Mouse (Mus musculus) CD4-positive naive resting alpha-beta T cell, adult 57 days (primary cell): ENCODE measurements around the gene Btnl1. TPM values are rescaled to one million over a fixed set of nuclear protein-coding genes. Genes with fewer than 3 reads are reported as not detected.

Experiments
- total RNA-seq: library from RNA; stranded (reverse); gene quantifications from one replicate; pipeline ENCODE4 v1.2.4, GENCODE M21; 2023

The Btnl1 gene
- not detected for total RNA-seq

GRCm38 (mm10) chr17:34376847-34377246, at the start of gene Btnl1:
Gene Btnl1, plus strand, starts transcription at chr17:34377132.

GRCm38 (mm10) chr17:34354539-34354938, 22.4 kb upstream of the Btnl1 start, which contains the start of gene Btnl2:
Gene Btnl2, plus strand, starts transcription at chr17:34354822.

GRCm38 (mm10) chr17:34398711-34399393, 21.9 kb downstream of the Btnl1 start, which contains the start of gene BC051142:
Gene BC051142, plus strand, starts transcription at chr17:34398820.

Other genes starting within 250 kb of the Btnl1 start
- gene H2-DMb2, start 233.8 kb upstream of the Btnl1 start, total RNA-seq: 40.5 TPM
- gene H2-DMb1, start 224.1 kb upstream of the Btnl1 start, total RNA-seq: 26.0 TPM
- 163 TPM for gene Tap1, start 189.6 kb upstream of the Btnl1 start, total RNA-seq
- gene Psmb9, start 189.4 kb upstream of the Btnl1 start, total RNA-seq: 144 TPM
- 220 TPM for gene Psmb8, start 179.4 kb upstream of the Btnl1 start, total RNA-seq
- 147 TPM for gene Tap2, start 173.6 kb upstream of the Btnl1 start, total RNA-seq
- 92.6 TPM for gene H2-Ob, start 138.2 kb upstream of the Btnl1 start, total RNA-seq
- gene H2-Ab1, start 119.4 kb upstream of the Btnl1 start, total RNA-seq: 189 TPM
- gene H2-Aa, start 89.3 kb upstream of the Btnl1 start, total RNA-seq: 180 TPM
- gene H2-Eb1, start 71.3 kb upstream of the Btnl1 start, total RNA-seq: 143 TPM
- 0.95 TPM for gene H2-Eb2, start 51.5 kb upstream of the Btnl1 start, total RNA-seq
- gene Btnl2, start 22.3 kb upstream of the Btnl1 start, total RNA-seq: not detected
- 1.2 TPM for gene BC051142, start 21.7 kb downstream of the Btnl1 start, total RNA-seq
- gene Btnl4, start 100.2 kb downstream of the Btnl1 start, total RNA-seq: not detected
- not detected for gene Btnl6, start 140.2 kb downstream of the Btnl1 start, total RNA-seq
- gene Notch4, start 187.1 kb downstream of the Btnl1 start, total RNA-seq: 1.6 TPM
- gene Gpsm3, start 212.7 kb downstream of the Btnl1 start, total RNA-seq: 251 TPM
- 61.0 TPM for gene Pbx2, start 214.1 kb downstream of the Btnl1 start, total RNA-seq
- 9.5 TPM for gene Ager, start 220.7 kb downstream of the Btnl1 start, total RNA-seq
- 32.8 TPM for gene Rnf5, start 226.6 kb downstream of the Btnl1 start, total RNA-seq
- gene Agpat1, start 227.1 kb downstream of the Btnl1 start, total RNA-seq: 49.9 TPM
- 4.7 TPM for gene Egfl8, start 238.8 kb downstream of the Btnl1 start, total RNA-seq